Mouse (Mus musculus) neural tube, embryonic 13.5 days (tissue): ENCODE data around the gene Tmeff2. TPM values are rescaled to one million over a fixed set of nuclear protein-coding genes. Genes with fewer than 3 reads are reported as not detected.

Experiments used
- ATAC-seq: fragments of 200-750 bp; cut with Nextera tagmentation; 2 replicates; pipeline ENCODE4 v1.8.0; 2017; ENCODE audit warnings: low read depth, mild to moderate bottlenecking, moderate TSS enrichment, moderate library complexity
- H3K27ac ChIP-seq: fragments of 300-500 bp; sonication (generic); replicated peaks from 2 replicates; pipeline ENCODE4 v1.5.1; 2015; ENCODE audit warnings: moderate library complexity, mild to moderate bottlenecking, inconsistent platforms
- H3K27me3 ChIP-seq: fragments of 300-500 bp; sonication (generic); 2 replicates; pipeline ENCODE4 v1.6.1; 2015; ENCODE audit warnings: mild to moderate bottlenecking, inconsistent platforms
- H3K36me3 ChIP-seq: fragments of 300-500 bp; sonication (generic); 2 replicates; pipeline ENCODE4 v1.6.1; 2015; ENCODE audit warnings: mild to moderate bottlenecking, inconsistent platforms
- H3K4me1 ChIP-seq: fragments of 300-500 bp; sonication (generic); replicated peaks from 2 replicates; pipeline ENCODE4 v1.6.1; 2015; ENCODE audit warnings: inconsistent platforms
- H3K4me2 ChIP-seq: fragments of 300-500 bp; sonication (generic); 2 replicates; pipeline ENCODE4 v1.6.1; 2015; ENCODE audit warnings: inconsistent platforms, mild to moderate bottlenecking, moderate library complexity
- H3K4me3 ChIP-seq: fragments of 300-500 bp; sonication (generic); 2 replicates; pipeline ENCODE4 v1.5.1; 2015; ENCODE audit warnings: mild to moderate bottlenecking, inconsistent platforms
- H3K9ac ChIP-seq: fragments of 300-500 bp; sonication (generic); 2 replicates; pipeline ENCODE4 v1.6.1; 2015; ENCODE audit warnings: moderate library complexity, mild to moderate bottlenecking, inconsistent platforms
- H3K9me3 ChIP-seq: fragments of 300-500 bp; sonication (generic); 2 replicates; pipeline ENCODE4 v1.6.1; 2016; ENCODE audit warnings: inconsistent platforms
- WGBS: fragments of 180-500 bp; shearing (Covaris S2); methylation state at CpG from one replicate; pipeline ENCODE4 v1.1.7; 2015; 5-methylcytosine and 5-hydroxymethylcytosine counted together
- polyA plus RNA-seq: library from polyadenylated mRNA; unstranded; fragments of >200 nt; fragmentation: Nextera tagmentation; extraction: Ambion mirVana; gene quantifications from 2 replicates; pipeline ENCODE4 v1.2.1, GENCODE M21; 2015

Gene Tmeff2
- polyA plus RNA-seq, 1 experiment from 2014 or later: 139 TPM

- ATAC-seq: peak; percentile 77
- peaks cover 20% of the 10 kb centered on the region for H3K4me1 ChIP-seq
- WGBS: 40% methylated on average over 15 of the region's 15 CpGs
- H3K27ac ChIP-seq: peak overlapping the region; percentile 64
- no peak overlapping the region for H3K4me2 ChIP-seq
- no peaks in the 10 kb centered on the region for H3K27me3 ChIP-seq
- H3K9me3 ChIP-seq: no peaks in the 10 kb centered on the region
- no peaks in the 10 kb centered on the region for H3K36me3 ChIP-seq
- no peak overlapping the region for H3K9ac ChIP-seq
- H3K4me3 ChIP-seq: no peak overlapping the region
These were observed 175.6 kb downstream of the Tmeff2 start for GRCm38 (mm10) chr1:51075785-51076771.

DNA sequence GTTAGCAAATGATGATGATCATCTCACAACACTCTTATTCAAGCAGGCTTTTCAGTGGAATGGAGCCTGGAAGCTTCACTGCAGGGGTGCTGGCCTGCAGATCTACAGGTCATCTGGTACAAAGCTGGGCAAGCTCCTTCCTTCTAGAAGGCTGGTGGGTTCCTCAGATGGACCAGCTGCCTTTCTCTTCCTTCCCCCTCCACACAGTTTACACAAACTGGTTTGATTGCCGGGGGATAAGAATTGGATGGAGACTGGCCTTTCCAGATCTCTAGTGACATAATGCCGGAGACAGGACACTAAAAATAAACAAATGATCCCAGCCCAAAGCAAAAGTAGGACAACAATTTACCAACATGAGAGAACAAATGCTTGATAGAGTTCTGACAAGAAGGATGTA, 188.5 kb downstream of the Tmeff2 start:
- Histone ChIP-seq H3K4me1 (peaks cover 9% of the 10 kb centered on the region; the same call in 1 of the 2 replicates), H3K36me3 (peaks cover 10% of the 10 kb centered on the region; the same call in 1 of the 2 replicates), H3K4me2 (no peak overlapping the region), H3K9me3 (no peaks in the 10 kb centered on the region), H3K27me3 (no peaks in the 10 kb centered on the region), H3K27ac (no peak overlapping the region), H3K4me3 (no peak overlapping the region), H3K9ac (no peak overlapping the region)
- ATAC-seq: no peak
- WGBS: 94% methylated on average over 2 of the region's 2 CpGs

GRCm38 (mm10) chr1:51089803-51090202, 189.4 kb downstream of the Tmeff2 start:
- no peak for ATAC-seq

GRCm38 (mm10) chr1:51090212-51090761, 189.8 kb downstream of the Tmeff2 start:
- no peak overlapping the region for H3K27ac ChIP-seq
- no peaks in the 10 kb centered on the region for H3K27me3 ChIP-seq
- H3K4me3 ChIP-seq: no peak overlapping the region
- no peak overlapping the region for H3K4me2 ChIP-seq
- H3K4me1 ChIP-seq: peaks cover 9% of the 10 kb centered on the region
- ATAC-seq: peak; percentile 75; the same call in 1 of the 2 replicates
- WGBS: 14% methylated on average over 4 of the region's 4 CpGs
- no peak overlapping the region for H3K9ac ChIP-seq
- peaks cover 10% of the 10 kb centered on the region; the same call in 1 of the 2 replicates for H3K36me3 ChIP-seq
- H3K9me3 ChIP-seq: no peaks in the 10 kb centered on the region

More at GRCm38 (mm10) chr1:51089803-51090202, 189.4 kb downstream of the Tmeff2 start:
- H3K4me1 ChIP-seq: peaks cover 9% of the 10 kb centered on the region
- H3K4me3 ChIP-seq: no peak overlapping the region
- no peak overlapping the region for H3K9ac ChIP-seq
- no peaks in the 10 kb centered on the region for H3K27me3 ChIP-seq
- H3K9me3 ChIP-seq: no peaks in the 10 kb centered on the region
- H3K36me3 ChIP-seq: peaks cover 10% of the 10 kb centered on the region; the same call in 1 of the 2 replicates
- no peak overlapping the region for H3K4me2 ChIP-seq
- 27% methylated on average over 3 of the region's 3 CpGs for WGBS
- no peak overlapping the region for H3K27ac ChIP-seq

- no peak for ATAC-seq
- Histone ChIP-seq H3K9ac (no peak overlapping the region), H3K27me3 (no peaks in the 10 kb centered on the region), H3K4me3 (no peak overlapping the region), H3K27ac (no peak overlapping the region), H3K36me3 (no peaks in the 10 kb centered on the region), H3K4me2 (no peak overlapping the region), H3K4me1 (peaks cover 25% of the 10 kb centered on the region), H3K9me3 (no peaks in the 10 kb centered on the region)
- 71% methylated on average over 2 of the region's 2 CpGs for WGBS
These were observed 194.3 kb downstream of the Tmeff2 start for GRCm38 (mm10) chr1:51094713-51095112.

DNA sequence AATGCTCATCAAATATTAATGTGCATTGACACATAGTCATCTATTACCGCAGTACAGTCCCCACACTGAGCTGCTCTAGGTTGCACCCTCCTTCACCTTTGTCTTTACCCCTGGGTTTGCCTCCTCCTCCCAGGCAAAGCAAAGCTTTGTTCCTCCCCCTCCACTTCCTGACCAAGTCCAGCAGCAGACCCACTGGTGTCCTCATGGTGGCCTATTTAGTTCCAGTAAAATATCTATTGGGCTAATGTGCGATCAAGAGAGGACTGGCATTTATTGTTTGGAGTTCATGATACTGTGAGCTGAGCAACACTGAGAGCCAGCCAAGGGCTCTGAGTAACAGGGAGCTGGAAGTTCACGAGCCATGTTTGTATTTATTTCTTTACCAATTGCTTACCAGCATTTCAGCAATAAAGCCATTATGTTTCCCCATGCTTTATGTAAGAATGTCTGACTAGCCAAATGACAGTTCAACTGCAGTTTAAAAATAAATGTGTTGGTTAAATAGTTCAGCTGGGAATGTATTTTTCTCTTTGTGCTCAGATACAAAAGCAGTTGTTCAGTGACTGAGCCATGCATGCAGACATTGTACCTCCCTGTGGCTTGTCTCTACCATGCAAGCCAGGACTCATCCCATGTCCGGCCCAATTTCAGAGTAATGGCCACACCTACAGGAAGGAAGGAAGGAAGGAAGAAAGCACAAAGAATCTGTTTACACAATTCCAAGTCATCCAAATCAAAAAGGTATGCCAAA, 196.6 kb downstream of the Tmeff2 start:
- peak; percentile 79 for ATAC-seq
- no peak overlapping the region for H3K4me3 ChIP-seq
- no peak overlapping the region; the same call in 1 of the 2 replicates for H3K9ac ChIP-seq
- H3K36me3 ChIP-seq: 0 out of 2 replicates have a peak, but pooled peaks cover 4% of the 10 kb centered on the region
- H3K27me3 ChIP-seq: no peaks in the 10 kb centered on the region
- peak overlapping the region; percentile 80 for H3K27ac ChIP-seq
- H3K4me2 ChIP-seq: no peak overlapping the region
- WGBS: 45% methylated on average over 4 of the region's 4 CpGs
- H3K4me1 ChIP-seq: peaks cover 17% of the 10 kb centered on the region
- H3K9me3 ChIP-seq: no peaks in the 10 kb centered on the region

DNA sequence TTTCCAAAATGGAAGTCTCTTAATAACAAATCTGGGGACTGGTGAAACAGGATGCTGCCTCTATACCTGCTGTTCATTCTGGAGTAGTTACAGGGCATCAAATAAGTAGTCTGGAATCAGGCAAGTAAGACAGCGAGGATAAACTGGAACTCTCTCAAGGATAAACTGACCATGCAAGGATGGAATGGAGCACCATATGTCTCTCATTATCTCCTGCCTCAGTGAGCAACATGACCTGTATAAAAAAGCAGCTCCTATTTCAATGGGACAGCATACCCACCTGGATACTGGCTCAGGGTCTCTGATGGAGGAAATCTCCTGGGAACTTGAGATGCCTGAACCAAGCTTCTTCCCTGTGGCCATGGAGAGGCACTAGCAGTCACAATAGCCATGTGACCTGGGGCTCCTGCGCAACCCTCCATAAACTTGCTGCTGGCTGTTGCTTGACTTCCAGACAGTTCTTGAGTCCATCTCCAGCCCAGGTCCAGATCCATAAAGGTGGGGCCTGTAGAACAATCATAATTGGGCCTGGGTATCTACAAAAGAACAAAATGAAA, 200.7 kb downstream of the Tmeff2 start:
- no peak overlapping the region for H3K27ac ChIP-seq
- 0 out of 2 replicates have a peak, but pooled peaks cover 4% of the 10 kb centered on the region for H3K36me3 ChIP-seq
- H3K4me3 ChIP-seq: no peak overlapping the region
- WGBS: 97% methylated on average over 2 of the region's 2 CpGs
- peaks cover 15% of the 10 kb centered on the region for H3K4me1 ChIP-seq
- H3K9me3 ChIP-seq: no peaks in the 10 kb centered on the region
- no peak for ATAC-seq
- no peak overlapping the region for H3K4me2 ChIP-seq
- no peak overlapping the region for H3K9ac ChIP-seq
- H3K27me3 ChIP-seq: no peaks in the 10 kb centered on the region

DNA sequence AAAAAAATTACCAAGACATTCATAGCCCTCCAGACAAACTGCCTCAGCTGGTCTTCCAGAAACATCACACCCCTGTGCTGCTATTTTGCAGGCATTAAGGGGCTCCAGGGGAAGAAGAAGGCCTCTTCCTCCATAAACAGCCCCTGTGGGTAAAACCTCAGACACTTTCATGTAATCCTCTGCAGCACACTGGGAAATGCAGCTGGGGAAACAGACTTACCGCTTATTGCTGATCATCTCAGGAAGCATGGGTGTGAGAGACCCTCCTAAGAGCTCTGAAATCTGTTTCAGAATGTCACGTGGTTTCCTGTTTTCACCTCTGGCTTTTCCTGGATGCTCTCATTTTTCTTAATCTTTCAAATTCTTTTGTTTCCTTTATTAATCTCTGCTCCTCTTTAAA, 204.3 kb downstream of the Tmeff2 start:
- no peak for ATAC-seq
- no peak overlapping the region for H3K4me2 ChIP-seq
- H3K27me3 ChIP-seq: no peaks in the 10 kb centered on the region
- 52% methylated on average over 2 of the region's 2 CpGs for WGBS
- 0 out of 2 replicates have a peak, but pooled peaks cover 4% of the 10 kb centered on the region for H3K36me3 ChIP-seq
- no peak overlapping the region for H3K4me3 ChIP-seq
- H3K9me3 ChIP-seq: no peaks in the 10 kb centered on the region
- H3K9ac ChIP-seq: no peak overlapping the region
- no peaks in the 10 kb centered on the region for H3K4me1 ChIP-seq
- H3K27ac ChIP-seq: peak overlapping the region; percentile 38

DNA sequence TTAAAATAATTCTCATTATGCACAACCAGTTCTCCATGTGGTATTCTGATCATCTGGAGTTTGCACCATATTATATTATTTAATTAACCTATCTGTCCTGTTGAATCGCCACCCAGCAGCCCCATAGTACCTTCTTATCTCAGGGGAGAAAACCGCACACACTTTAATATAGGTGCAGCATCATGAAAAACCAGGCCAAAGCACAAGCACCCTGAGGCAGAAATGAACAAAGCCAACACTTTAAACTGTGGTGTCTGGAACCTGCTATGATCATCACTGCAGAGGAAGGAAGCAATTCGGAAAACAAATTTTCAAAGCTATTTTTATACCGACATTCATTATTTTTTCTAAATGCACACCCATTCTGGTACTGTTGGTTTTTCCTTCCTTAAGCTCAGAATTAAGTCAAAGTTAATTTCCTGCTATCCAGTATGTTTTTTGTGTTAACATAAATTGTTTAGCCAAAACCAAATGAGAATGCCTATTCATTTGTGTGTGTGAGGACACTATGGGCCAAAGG, 206.0 kb downstream of the Tmeff2 start:
- Histone ChIP-seq H3K4me2 (no peak overlapping the region), H3K36me3 (0 out of 2 replicates have a peak, but pooled peaks cover 4% of the 10 kb centered on the region), H3K9me3 (no peaks in the 10 kb centered on the region), H3K4me1 (no peaks in the 10 kb centered on the region), H3K27me3 (no peaks in the 10 kb centered on the region), H3K4me3 (no peak overlapping the region), H3K27ac (no peak overlapping the region; the same call in 1 of the 2 replicates), H3K9ac (no peak overlapping the region)
- no peak for ATAC-seq
- 76% methylated on average over 4 of the region's 4 CpGs for WGBS

GRCm38 (mm10) chr1:51107299-51107698, 206.9 kb downstream of the Tmeff2 start:
- no peak for ATAC-seq
- H3K36me3 ChIP-seq: no peaks in the 10 kb centered on the region
- no peaks in the 10 kb centered on the region for H3K27me3 ChIP-seq
- no peak overlapping the region for H3K27ac ChIP-seq
- H3K4me3 ChIP-seq: no peak overlapping the region
- H3K4me2 ChIP-seq: no peak overlapping the region
- H3K9me3 ChIP-seq: no peaks in the 10 kb centered on the region
- WGBS: 57% methylated on average over 2 of the region's 2 CpGs
- H3K9ac ChIP-seq: no peak overlapping the region
- no peaks in the 10 kb centered on the region for H3K4me1 ChIP-seq

DNA sequence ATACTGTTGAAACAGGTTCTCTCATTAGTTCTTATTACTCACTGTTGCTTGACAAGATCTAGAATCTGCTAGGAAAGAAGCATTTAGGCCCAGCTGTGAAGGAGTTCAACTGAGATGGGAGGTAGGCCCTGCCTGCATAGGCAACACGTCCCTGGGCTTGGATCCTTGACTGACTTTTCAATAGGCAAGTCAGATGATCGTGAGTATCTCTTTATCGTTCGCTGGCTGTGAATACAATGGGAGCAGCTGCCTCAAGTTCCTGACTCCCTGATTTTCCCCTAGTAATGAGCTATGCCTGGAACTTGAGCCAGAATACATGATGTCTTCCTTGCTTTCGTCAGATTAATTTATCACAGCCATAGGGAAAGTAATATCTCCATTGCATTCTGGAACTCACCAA, 214.3 kb downstream of the Tmeff2 start:
- no peak overlapping the region for H3K4me3 ChIP-seq
- H3K36me3 ChIP-seq: no peaks in the 10 kb centered on the region
- no peaks in the 10 kb centered on the region for H3K27me3 ChIP-seq
- ATAC-seq: no peak
- no peak overlapping the region for H3K4me2 ChIP-seq
- H3K27ac ChIP-seq: no peak overlapping the region
- H3K9me3 ChIP-seq: no peaks in the 10 kb centered on the region
- no peak overlapping the region for H3K9ac ChIP-seq
- WGBS: 64% methylated on average over 5 of the region's 5 CpGs
- no peaks in the 10 kb centered on the region for H3K4me1 ChIP-seq
